ENCODE assay signal across 8 mouse cellular contexts in genomic region chr5:43661997-43662961, GRCm38 (mm10). TPM values are rescaled to one million over a fixed set of nuclear protein-coding genes. Genes with fewer than 3 reads are reported as not detected.
A peak's percentile ranks its signal among the peaks of the same experiment; 100 is the strongest.
DNase-seq lines count a peak whose midpoint lies in the region; ATAC-seq and TF ChIP-seq lines count a peak whose summit lies in the region.

Gene Cc2d2a, plus strand, starts transcription at chr5:43662346.

- WGBS in lung, embryonic 14.5 days: 3% methylated on average over 19 of the region's 19 CpGs

- TF ChIP-seq CTCF in bone marrow macrophage, adult 2 months (IDR thresholded peaks at IDR 0.05; ENCODE audit: low read depth, low read length): no peak
- peak; percentile 32 for TF ChIP-seq CTCF in lung, embryonic 14.5 days (IDR thresholded peaks at IDR 0.05; ENCODE audit: low read depth)

- peak within 1 kb of the TSS; percentile 63 for H3K9ac ChIP-seq in lung, embryonic 14.5 days

- no peaks in the 10 kb centered on the region for H3K9me3 ChIP-seq in lung, embryonic 14.5 days (ENCODE audit: low read depth, low read length)

- no peaks in the 10 kb centered on the region for H3K36me3 ChIP-seq in lung, embryonic 14.5 days (ENCODE audit: insufficient read depth)

- H3K27me3 ChIP-seq in lung, embryonic 14.5 days (ENCODE audit: insufficient read depth, low read length): no peaks in the 10 kb centered on the region

- H3K4me3 ChIP-seq in bone marrow macrophage, adult 2 months (ENCODE audit: insufficient read depth, low read length): peak within 1 kb of the TSS; percentile 10
- H3K4me3 ChIP-seq in lung, embryonic 14.5 days (ENCODE audit: low read depth, low read length): peak within 1 kb of the TSS; percentile 48

- no peak within 1 kb of the TSS for H3K27ac ChIP-seq in bone marrow macrophage, adult 2 months (ENCODE audit: insufficient read depth, low read depth, low read length)
- peak within 1 kb of the TSS; percentile 98 for H3K27ac ChIP-seq in lung, embryonic 14.5 days (ENCODE audit: low read depth)

- peak; percentile 90 for DNase-seq in 3T3-L1 (ENCODE audit: low read depth, low spot score)
- peak; percentile 66 for DNase-seq in fibroblast of lung, adult 2 months (ENCODE audit: low read depth)
- DNase-seq in heart, postnatal 10 days: peak; percentile 67 to 77
- peak; percentile 33 to 51 for DNase-seq in kidney, postnatal 36 days
- DNase-seq in lung, embryonic 14.5 days: peak; percentile 91
- peak; percentile 29 for DNase-seq in ovary, postnatal 14 days (ENCODE audit: low spot score)
- no peak for DNase-seq in natural killer cell, adult 2 months (ENCODE audit: low spot score in 2 of 2)

- intact Hi-C loops in heart, postnatal 10 days (cut with DNase I): no loop called here

- no peak for TF ChIP-seq POLR2A in bone marrow macrophage, adult 2 months (IDR thresholded peaks at IDR 0.05; ENCODE audit: borderline replicate concordance, low read depth, low read length)

- peak; percentile 88 for ATAC-seq in lung, embryonic 14.5 days (ENCODE audit: insufficient read depth)

- H3K4me2 ChIP-seq in lung, embryonic 14.5 days: peak within 1 kb of the TSS; percentile 69

- H3K4me1 ChIP-seq in bone marrow macrophage, adult 2 months (ENCODE audit: control insufficient read depth, insufficient read depth, low read length): no peaks in the 10 kb centered on the region
- H3K4me1 ChIP-seq in lung, embryonic 14.5 days (ENCODE audit: insufficient read depth): peaks cover 17% of the 10 kb centered on the region

RNA-seq across cellular contexts. Expression of gene Cc2d2a, which starts in this region (rescaled TPM):
- 0.48 and 0.78 TPM in 2 replicates for polyA plus RNA-seq in bone marrow macrophage, adult 2 months (2012; ENCODE audit: insufficient read depth, insufficient read length, missing spikeins)
- 10 to 100 TPM; 10.7 to 13.6 TPM for total RNA-seq in heart, postnatal 10 days (2021)
- 14.4 and 15.1 TPM in 2 replicates for polyA plus RNA-seq in lung, embryonic 14.5 days (2014; fragmentation: Nextera tagmentation; extraction: Ambion mirVana)

Comparison
In these comparisons a context has a peak if more than half of its experiments do, and no peak if none do; other contexts are left out.
1. DNase-seq: peak in 3T3-L1 (single experiment), fibroblast of lung, adult 2 months (single experiment), heart, postnatal 10 days (2 of 2), kidney, postnatal 36 days (2 of 2), lung, embryonic 14.5 days (single experiment) and ovary, postnatal 14 days (single experiment); none in natural killer cell, adult 2 months (0 of 2).